In genomic region chr7:101837154-101837605, GRCm38 (mm10) we compare ENCODE assay signal across 9 mouse cellular contexts. TPM values are rescaled to one million over a fixed set of nuclear protein-coding genes. Genes with fewer than 3 reads are reported as not detected.
A peak's percentile ranks its signal among the peaks of the same experiment; 100 is the strongest.
DNase-seq lines count a peak whose midpoint lies in the region; ATAC-seq and TF ChIP-seq lines count a peak whose summit lies in the region.
"Had no signal": no experiment of that assay in that cellular context is flagged by ENCODE, and none has a peak within 500 bp of the region (broad histone marks: within the 10 kb centered on the region; RNA-seq: fewer than 3 reads in every experiment).

No protein-coding gene starts in this region.

- no peaks in the 10 kb centered on the region for H3K9me3 ChIP-seq in intestine, embryonic 14.5 days (ENCODE audit: control insufficient read depth, low read length)
- H3K9me3 ChIP-seq in midbrain, postnatal 0 days (ENCODE audit: low read length) = no peaks in the 10 kb centered on the region

- H3K4me2 ChIP-seq in intestine, embryonic 14.5 days (ENCODE audit: low read length) = peak overlapping the region; percentile 75
- H3K4me2 ChIP-seq in midbrain, postnatal 0 days (ENCODE audit: low read depth, low read length, poor library complexity, severe bottlenecking) = peak overlapping the region; percentile 100

- peak overlapping the region; percentile 98 for H3K9ac ChIP-seq in intestine, embryonic 14.5 days (ENCODE audit: low read length)
- H3K9ac ChIP-seq in midbrain, postnatal 0 days (replicated peaks; ENCODE audit: low read length, poor library complexity, severe bottlenecking) = peak overlapping the region; percentile 50

- WGBS in intestine, embryonic 14.5 days = under 1% methylated on average over 20 of the region's 20 CpGs
- under 1% methylated on average over 20 of the region's 20 CpGs for WGBS in midbrain, postnatal 0 days

- H3K4me1 ChIP-seq in intestine, embryonic 14.5 days (replicated peaks; ENCODE audit: control insufficient read depth, insufficient read depth, low read length) = peaks cover 20% of the 10 kb centered on the region
- H3K4me1 ChIP-seq in midbrain, postnatal 0 days (ENCODE audit: insufficient read depth, low read length) = peaks cover 7% of the 10 kb centered on the region; the same call in 1 of the 2 replicates

- TF ChIP-seq CTCF in midbrain, postnatal 0 days (IDR thresholded peaks at IDR 0.05) = no peak

- DNase-seq in frontal cortex, postnatal 10 days (ENCODE audit: low spot score in 2 of 2) = no peak
- DNase-seq in urinary bladder, adult 2 months (ENCODE audit: low spot score) = peak; percentile 74
- no peak for DNase-seq in urinary bladder, postnatal 14 days (ENCODE audit: low spot score)
- DNase-seq in intestine, embryonic 14.5 days (ENCODE audit: low spot score) = no peak
- DNase-seq in midbrain, postnatal 0 days (ENCODE audit: low spot score) = peak; percentile 5
- no peak for DNase-seq in ovary, postnatal 10 days (ENCODE audit: low spot score)
- no peak for DNase-seq in adrenal gland, postnatal 25 days

- peak overlapping the region; percentile 91 for H3K27ac ChIP-seq in intestine, embryonic 14.5 days (ENCODE audit: low read depth)
- H3K27ac ChIP-seq in midbrain, postnatal 0 days (ENCODE audit: low read depth, low read length) = peak overlapping the region; percentile 47

- ATAC-seq in frontal cortex, adult (ENCODE audit: low TSS enrichment) = peak; percentile 3; the same call in 1 of the 2 replicates
- ATAC-seq in intestine, embryonic 14.5 days (replicated peaks; ENCODE audit: low FRiP score, low TSS enrichment, low read depth) = peak; percentile 1
- no peak for ATAC-seq in midbrain, postnatal 0 days (ENCODE audit: low FRiP score)

- H3K27me3 ChIP-seq in intestine, embryonic 14.5 days (replicated peaks; ENCODE audit: control insufficient read depth, insufficient read depth, low read length) = no peaks in the 10 kb centered on the region
- peaks cover 11% of the 10 kb centered on the region; the same call in 1 of the 2 replicates for H3K27me3 ChIP-seq in midbrain, postnatal 0 days (ENCODE audit: insufficient read depth, low read length)
- H3K27me3 ChIP-seq: Patski had no signal

- H3K36me3 ChIP-seq in intestine, embryonic 14.5 days (ENCODE audit: control insufficient read depth, insufficient read depth, low read length) = peaks cover 20% of the 10 kb centered on the region
- no peaks in the 10 kb centered on the region for H3K36me3 ChIP-seq in midbrain, postnatal 0 days (ENCODE audit: insufficient read depth, low read length)

- H3K4me3 ChIP-seq in intestine, embryonic 14.5 days (ENCODE audit: low read depth, low read length) = peak overlapping the region; percentile 92
- peak overlapping the region; percentile 63 for H3K4me3 ChIP-seq in midbrain, postnatal 0 days (ENCODE audit: low read depth, low read length)

RNA-seq across cellular contexts. Expression of gene Inppl1, which starts 0.8 kb away (rescaled TPM):
- polyA plus RNA-seq in urinary bladder, adult 2 months (2012; rRNA removed) = 54.1 and 59.0 TPM in 2 replicates
- polyA plus RNA-seq in intestine, embryonic 14.5 days (2014; fragmentation: Nextera tagmentation; extraction: Ambion mirVana) = 24.8 and 27.2 TPM in 2 replicates
- total RNA-seq in midbrain, postnatal 0 days (2014; rRNA removed) = 16.8 and 21.2 TPM in 2 replicates
- 5.7 and 8.0 TPM in 2 replicates for polyA plus RNA-seq in midbrain, postnatal 0 days (2015; fragmentation: Nextera tagmentation; extraction: Ambion mirVana)
- 101 and 110 TPM in 2 replicates for total RNA-seq in adrenal gland, postnatal 25 days (2021)

RNA-seq across cellular contexts. Expression of gene Phox2a, which starts 19.1 kb away (rescaled TPM):
- 0.09 and 0.14 TPM in 2 replicates for polyA plus RNA-seq in urinary bladder, adult 2 months (2012; rRNA removed)
- 6.9 and 7.5 TPM in 2 replicates for polyA plus RNA-seq in intestine, embryonic 14.5 days (2014; fragmentation: Nextera tagmentation; extraction: Ambion mirVana)
- total RNA-seq in midbrain, postnatal 0 days (2014; rRNA removed) = 0.82 TPM in 1 of 2 replicates, not detected in the other
- 0.12 TPM in 1 of 2 replicates, not detected in the other for polyA plus RNA-seq in midbrain, postnatal 0 days (2015; fragmentation: Nextera tagmentation; extraction: Ambion mirVana)
- total RNA-seq in adrenal gland, postnatal 25 days (2021) = 17.1 and 33.0 TPM in 2 replicates
- polyA plus RNA-seq: Patski had no signal

RNA-seq across cellular contexts. Expression of gene Folr2, which starts 19.8 kb away (rescaled TPM):
- 63.8 and 99.3 TPM in 2 replicates for polyA plus RNA-seq in urinary bladder, adult 2 months (2012; rRNA removed)
- 2.1 and 2.5 TPM in 2 replicates for polyA plus RNA-seq in intestine, embryonic 14.5 days (2014; fragmentation: Nextera tagmentation; extraction: Ambion mirVana)
- 2.6 and 3.4 TPM in 2 replicates for total RNA-seq in midbrain, postnatal 0 days (2014; rRNA removed)
- 2.3 and 3.5 TPM in 2 replicates for polyA plus RNA-seq in midbrain, postnatal 0 days (2015; fragmentation: Nextera tagmentation; extraction: Ambion mirVana)
- 1.5 TPM in 1 of 2 replicates, not detected in the other for total RNA-seq in adrenal gland, postnatal 25 days (2021)
- polyA plus RNA-seq: Patski had no signal

RNA-seq across cellular contexts. Expression of gene Anapc15, which starts 26.3 kb away (rescaled TPM):
- 41.6 and 47.8 TPM in 2 replicates for polyA plus RNA-seq in urinary bladder, adult 2 months (2012; rRNA removed)
- 71.3 and 76.3 TPM in 2 replicates for polyA plus RNA-seq in intestine, embryonic 14.5 days (2014; fragmentation: Nextera tagmentation; extraction: Ambion mirVana)
- total RNA-seq in midbrain, postnatal 0 days (2014; rRNA removed) = 49.9 and 56.9 TPM in 2 replicates
- polyA plus RNA-seq in midbrain, postnatal 0 days (2015; fragmentation: Nextera tagmentation; extraction: Ambion mirVana) = 62.7 and 68.3 TPM in 2 replicates
- total RNA-seq in adrenal gland, postnatal 25 days (2021) = 26.7 and 41.7 TPM in 2 replicates

RNA-seq across cellular contexts. Expression of gene Folr1, which starts 33.4 kb away (rescaled TPM):
- 0.72 and 2.7 TPM in 2 replicates for polyA plus RNA-seq in urinary bladder, adult 2 months (2012; rRNA removed)
- 76.1 and 79.2 TPM in 2 replicates for polyA plus RNA-seq in intestine, embryonic 14.5 days (2014; fragmentation: Nextera tagmentation; extraction: Ambion mirVana)
- 4.9 and 11.5 TPM in 2 replicates for total RNA-seq in midbrain, postnatal 0 days (2014; rRNA removed)
- polyA plus RNA-seq in midbrain, postnatal 0 days (2015; fragmentation: Nextera tagmentation; extraction: Ambion mirVana) = 3.9 and 4.3 TPM in 2 replicates
- 6.8 and 7.9 TPM in 2 replicates for total RNA-seq in adrenal gland, postnatal 25 days (2021)

Comparison
In these comparisons a context has a peak if more than half of its experiments do, and no peak if none do; other contexts are left out.
1. DNase-seq: peak in urinary bladder, adult 2 months (single experiment) and midbrain, postnatal 0 days (single experiment); none in frontal cortex, postnatal 10 days (0 of 2), urinary bladder, postnatal 14 days (single experiment), intestine, embryonic 14.5 days (single experiment), ovary, postnatal 10 days (single experiment) and adrenal gland, postnatal 25 days (single experiment).
2. RNA of gene Folr2, which starts 19.8 kb away (polyA plus RNA-seq): 63.8 to 99.3 TPM in urinary bladder, adult 2 months; 2.3 to 3.5 TPM in midbrain, postnatal 0 days and 2.1 to 2.5 TPM in intestine, embryonic 14.5 days; every median in the first group is over 10 times any median in the second.